Mouse (Mus musculus) forebrain, embryonic 14.5 days (tissue): ENCODE data around the gene Pramel5. TPM values are rescaled to one million over a fixed set of nuclear protein-coding genes. Genes with fewer than 3 reads are reported as not detected.
"Not testable (repeated sequence)": the region's sequence is repeated elsewhere in the genome, so short reads cannot be mapped to it uniquely, and the experiment has no call there.

Experiments
- ATAC-seq: fragments of 200-750 bp; cut with Nextera tagmentation; 2 replicates; pipeline ENCODE4 v1.8.0; 2017; ENCODE audit warnings: mild to moderate bottlenecking, moderate library complexity
- DNase-seq: peaks from one replicate; pipeline ENCODE4 v3.0.0-alpha.2; 2015; ENCODE audit warnings: low spot score
- H3K27ac ChIP-seq: fragments of 300-500 bp; sonication (generic); 2 replicates; pipeline ENCODE4 v1.5.1; 2014; ENCODE audit warnings: low read depth, mild to moderate bottlenecking, control low read depth, low read length, moderate library complexity
- H3K27me3 ChIP-seq: fragments of 300-500 bp; sonication (generic); replicated peaks from 2 replicates; pipeline ENCODE4 v1.6.1; 2014; ENCODE audit warnings: low read length, control low read depth, mixed read lengths; ENCODE audit not compliant: control insufficient read depth, insufficient read depth
- H3K36me3 ChIP-seq: fragments of 300-500 bp; sonication (generic); 2 replicates; pipeline ENCODE4 v1.6.1; 2014; ENCODE audit warnings: low read length, control low read depth; ENCODE audit not compliant: control insufficient read depth, insufficient read depth
- H3K4me1 ChIP-seq: fragments of 300-500 bp; sonication (generic); 2 replicates; pipeline ENCODE4 v1.6.1; 2014; ENCODE audit warnings: antibody characterized with exemption, low read length, control low read depth; ENCODE audit not compliant: control insufficient read depth, insufficient read depth
- H3K4me2 ChIP-seq: fragments of 300-500 bp; sonication (generic); 2 replicates; pipeline ENCODE4 v1.6.1; 2014; ENCODE audit warnings: mild to moderate bottlenecking, control low read depth, low read length
- H3K4me3 ChIP-seq: fragments of 300-500 bp; sonication (generic); 2 replicates; pipeline ENCODE4 v1.5.1; 2014; ENCODE audit warnings: low read depth, low read length, control low read depth
- H3K9ac ChIP-seq: fragments of 300-500 bp; sonication (generic); 2 replicates; pipeline ENCODE4 v1.6.1; 2014; ENCODE audit warnings: mild to moderate bottlenecking, low read length, control low read depth, moderate library complexity
- H3K9me3 ChIP-seq: fragments of 300-500 bp; sonication (generic); replicated peaks from 2 replicates; pipeline ENCODE4 v1.6.1; 2016; ENCODE audit warnings: low read length, control low read depth, mixed read lengths; ENCODE audit not compliant: control insufficient read depth
- WGBS: fragments of 180-500 bp; shearing (Covaris S2); extraction: QIAGEN DNeasy Blood & Tissue Kit; methylation state at CpG from one replicate; pipeline ENCODE4 v1.1.7; 2014; 5-methylcytosine and 5-hydroxymethylcytosine counted together
- polyA plus RNA-seq: library from polyadenylated mRNA; unstranded; fragments of >200 nt; fragmentation: Nextera tagmentation; extraction: Ambion mirVana; gene quantifications from 2 replicates; pipeline ENCODE4 v1.2.1, GENCODE M21; 2014

Pramel5 gene
- polyA plus RNA-seq: not detected in 2 replicates

DNA sequence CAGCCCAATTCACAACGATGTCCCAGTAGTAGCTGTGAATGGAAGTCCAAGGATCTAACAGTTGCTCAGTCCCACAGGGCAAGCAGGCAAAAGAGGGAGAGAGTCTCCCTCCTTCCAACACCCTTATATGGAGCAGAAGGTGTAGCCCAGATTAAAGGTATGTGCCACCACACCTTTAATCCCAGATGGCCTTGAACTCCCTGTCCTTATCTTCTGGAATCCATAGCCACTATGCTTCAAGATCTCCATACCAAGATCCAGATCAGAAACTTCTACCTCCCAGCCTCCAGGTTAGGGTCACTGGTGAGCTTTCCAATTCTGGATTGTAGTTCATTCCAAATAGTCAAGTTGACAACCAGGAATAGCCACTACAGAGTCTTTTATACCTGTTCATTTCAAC lies at the start of gene Pramel5:
Pramel5 (minus strand) TSS at position 101 of the 400 bp plus-strand sequence.
- not testable (repeated sequence) for H3K4me2 ChIP-seq, H3K4me1 ChIP-seq, ATAC-seq, H3K4me3 ChIP-seq, H3K36me3 ChIP-seq, DNase-seq, H3K27ac ChIP-seq, H3K27me3 ChIP-seq, H3K9me3 ChIP-seq, H3K9ac ChIP-seq
- WGBS: 64% methylated on average over 1 of the region's 1 CpGs

DNA sequence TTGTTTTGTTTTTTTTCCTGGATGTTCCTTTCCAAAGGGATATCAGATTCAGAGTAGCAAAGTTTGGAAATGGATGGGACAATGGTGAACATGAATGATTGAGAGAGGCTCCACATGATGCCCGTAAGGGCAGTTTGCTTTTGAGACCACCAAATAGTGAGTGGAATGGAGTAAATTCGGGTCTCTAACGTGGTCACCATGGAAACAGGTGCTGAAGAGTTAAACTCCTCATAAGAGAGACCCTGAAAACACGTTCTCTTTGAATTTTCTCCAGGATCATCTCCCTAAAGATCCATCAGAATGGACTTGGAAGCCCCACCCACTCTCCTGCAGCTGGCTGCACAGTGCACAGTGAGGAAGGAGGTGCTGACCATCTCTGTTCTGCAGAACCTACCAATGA lies 49.7 kb upstream of the Pramel5 start, which contains the start of gene Gm13128:
Gm13128 (plus strand) TSS at position 301 of the 400 bp plus-strand sequence.
- WGBS: 58% methylated on average over 4 of the region's 4 CpGs
- not testable (repeated sequence) for ATAC-seq, H3K9ac ChIP-seq

DNA sequence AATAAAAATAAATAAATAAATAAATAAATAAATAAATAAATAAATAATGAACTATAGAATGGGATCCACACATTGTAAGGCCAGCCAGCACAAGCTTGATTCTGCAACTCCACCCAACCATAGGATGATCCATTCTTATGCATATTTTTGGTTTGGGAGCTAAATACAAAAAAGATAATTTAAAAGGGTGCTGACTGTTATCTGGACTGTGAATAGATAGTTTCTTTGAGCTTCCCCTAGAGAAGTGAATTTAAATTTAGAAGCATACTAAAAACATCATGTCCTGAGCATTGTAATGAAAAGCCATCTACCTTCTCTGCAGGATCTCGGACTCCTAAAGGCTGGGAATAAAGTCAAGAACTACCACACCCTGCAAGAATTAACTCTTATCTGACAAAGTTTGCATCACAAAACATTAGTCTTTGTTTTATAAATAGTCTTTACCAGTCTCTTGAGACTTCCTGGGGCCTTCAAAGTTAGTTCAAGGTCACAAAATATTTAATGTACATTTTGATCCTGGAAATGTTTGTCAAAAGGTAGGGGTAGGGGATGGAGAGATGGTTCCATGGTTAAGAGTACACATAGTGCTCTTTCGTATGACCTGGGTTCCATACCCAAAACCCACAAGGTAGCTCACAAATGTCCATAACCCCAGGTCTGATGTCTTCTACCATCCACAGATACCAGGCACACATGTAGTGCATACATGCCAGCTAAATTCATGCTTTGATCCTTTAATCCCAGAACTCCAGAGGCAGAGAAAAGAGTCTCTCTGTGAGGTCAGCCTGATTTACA lies 32.6 kb upstream of the Pramel5 start:
- H3K36me3 ChIP-seq, H3K27me3 ChIP-seq, ATAC-seq, H3K4me2 ChIP-seq, H3K27ac ChIP-seq, H3K9ac ChIP-seq, DNase-seq, H3K4me3 ChIP-seq, H3K9me3 ChIP-seq, H3K4me1 ChIP-seq: not testable (repeated sequence)
- WGBS: 69% methylated on average over 2 of the region's 2 CpGs

More for the DNA sequence above, 49.7 kb upstream of the Pramel5 start, which contains the start of gene Gm13128:
- H3K4me3 ChIP-seq, H3K27me3 ChIP-seq, H3K27ac ChIP-seq, H3K9me3 ChIP-seq, H3K4me1 ChIP-seq, DNase-seq, H3K36me3 ChIP-seq, H3K4me2 ChIP-seq: not testable (repeated sequence)

DNA sequence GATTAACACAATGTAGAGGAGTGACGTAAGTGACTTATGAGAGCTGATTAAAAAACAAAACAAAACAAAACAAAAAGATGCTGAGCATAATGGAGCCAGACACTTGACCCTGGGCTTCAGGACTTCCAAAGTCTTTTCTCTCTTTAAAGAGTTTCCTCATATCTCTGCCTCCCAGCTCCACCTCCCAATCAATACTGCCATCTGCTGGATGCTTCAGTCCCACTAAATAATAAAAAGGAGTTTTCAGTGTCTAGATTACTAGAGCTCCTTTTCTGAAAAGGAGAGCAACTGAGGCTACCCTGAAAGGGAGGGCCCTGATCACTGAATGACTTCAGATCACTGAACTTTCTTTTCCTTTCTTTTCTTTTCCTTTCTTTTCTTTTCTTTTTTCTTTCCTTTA lies 19.1 kb upstream of the Pramel5 start:
- H3K9me3 ChIP-seq, H3K27me3 ChIP-seq, H3K4me1 ChIP-seq, ATAC-seq, H3K4me2 ChIP-seq, H3K27ac ChIP-seq, H3K9ac ChIP-seq, H3K36me3 ChIP-seq, H3K4me3 ChIP-seq, DNase-seq: not testable (repeated sequence)
- 58% methylated on average over 1 of the region's 1 CpGs for WGBS

DNA sequence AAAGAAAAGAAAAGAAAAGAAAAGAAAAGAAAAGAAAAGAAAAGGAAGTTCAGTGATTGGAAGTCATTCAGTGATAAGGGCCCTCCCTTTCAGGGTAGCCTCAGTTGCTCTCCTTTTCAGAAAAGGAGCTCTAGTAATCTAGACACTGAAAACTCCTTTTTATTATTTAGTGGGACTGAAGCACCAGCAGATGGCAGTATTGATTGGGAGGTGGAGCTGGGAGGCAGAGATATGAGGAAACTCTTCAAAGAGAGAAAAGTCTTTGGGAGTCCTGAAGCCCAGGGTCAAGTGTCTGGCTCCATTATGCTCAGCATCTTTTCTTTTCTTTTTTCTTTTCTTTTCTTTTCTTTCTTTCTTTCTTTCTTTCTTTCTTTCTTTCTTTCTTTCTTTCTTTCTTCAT lies 25.5 kb downstream of the Pramel5 start:
- H3K9ac ChIP-seq, H3K36me3 ChIP-seq, H3K27ac ChIP-seq, H3K4me1 ChIP-seq, DNase-seq, ATAC-seq, H3K4me3 ChIP-seq, H3K4me2 ChIP-seq, H3K27me3 ChIP-seq, H3K9me3 ChIP-seq: not testable (repeated sequence)

Other genes with a start within 250 kb of the Pramel5 start
- not detected in 2 replicates for gene Pramel4, start 221.4 kb downstream of the Pramel5 start, polyA plus RNA-seq
- not detected in 2 replicates for gene Gm13102, start 174.0 kb downstream of the Pramel5 start, polyA plus RNA-seq
- gene Oog3, start 117.8 kb downstream of the Pramel5 start, polyA plus RNA-seq: not detected in 2 replicates
- gene Oog2, start 89.8 kb downstream of the Pramel5 start, polyA plus RNA-seq: not detected in 2 replicates
- not detected in 2 replicates for gene C87977, start 67.2 kb downstream of the Pramel5 start, polyA plus RNA-seq
- gene Gm13128, start 49.8 kb upstream of the Pramel5 start, polyA plus RNA-seq: not detected in 2 replicates
- gene Gm13119, start 77.5 kb upstream of the Pramel5 start, polyA plus RNA-seq: not detected in 2 replicates
- not detected in 2 replicates for gene Pramef20, start 97.4 kb upstream of the Pramel5 start, polyA plus RNA-seq
- gene Pramef12, start 128.0 kb upstream of the Pramel5 start, polyA plus RNA-seq: not detected in 2 replicates
- gene 1700012P22Rik, start 158.3 kb upstream of the Pramel5 start, polyA plus RNA-seq: not detected in 2 replicates
- gene Gm9944, start 172.8 kb upstream of the Pramel5 start, polyA plus RNA-seq: not detected in 2 replicates
- gene Aadacl3, start 183.3 kb upstream of the Pramel5 start, polyA plus RNA-seq: not detected in 2 replicates
- gene 9430007A20Rik, start 239.3 kb upstream of the Pramel5 start, polyA plus RNA-seq: not detected in 2 replicates